Mouse (Mus musculus) kidney, postnatal 0 days (tissue): Measurements from ENCODE around the gene Pop4. TPM values are rescaled to one million over a fixed set of nuclear protein-coding genes. Genes with fewer than 3 reads are reported as not detected.

ENCODE experiments used
- ATAC-seq: fragments of 200-750 bp; cut with Nextera tagmentation; replicated peaks from 2 replicates; pipeline ENCODE4 v1.8.0; 2017; ENCODE audit warnings: low read depth, moderate number of reproducible peaks, moderate TSS enrichment, moderate library complexity; ENCODE audit not compliant: low FRiP score
- DNase-seq: peaks from one replicate; pipeline ENCODE4 v3.0.0-alpha.2; 2016; ENCODE audit warnings: low spot score
- H3K27ac ChIP-seq: fragments of 300-500 bp; sonication (generic); 2 replicates; pipeline ENCODE4 v1.5.1; 2014; ENCODE audit warnings: mild to moderate bottlenecking
- H3K27me3 ChIP-seq: fragments of 300-500 bp; sonication (generic); 2 replicates; pipeline ENCODE4 v1.6.1; 2014; ENCODE audit warnings: low read length, mixed read lengths; ENCODE audit not compliant: insufficient read depth
- H3K36me3 ChIP-seq: fragments of 300-500 bp; sonication (generic); 2 replicates; pipeline ENCODE4 v1.6.1; 2014; ENCODE audit warnings: low read length, mixed read lengths; ENCODE audit not compliant: insufficient read depth
- H3K4me1 ChIP-seq: fragments of 300-500 bp; sonication (generic); replicated peaks from 2 replicates; pipeline ENCODE4 v1.6.1; 2014; ENCODE audit warnings: antibody characterized with exemption, low read length, mixed read lengths; ENCODE audit not compliant: insufficient read depth
- H3K4me2 ChIP-seq: fragments of 300-500 bp; sonication (generic); 2 replicates; pipeline ENCODE4 v1.6.1; 2014; ENCODE audit warnings: mild to moderate bottlenecking, low read length, moderate library complexity, mixed read lengths
- H3K4me3 ChIP-seq: fragments of 300-500 bp; sonication (generic); replicated peaks from 2 replicates; pipeline ENCODE4 v1.5.1; 2014; ENCODE audit warnings: low read depth, low read length
- H3K9ac ChIP-seq: fragments of 300-500 bp; sonication (generic); 2 replicates; pipeline ENCODE4 v1.6.1; 2014; ENCODE audit warnings: low read depth, low read length
- H3K9me3 ChIP-seq: fragments of 300-500 bp; sonication (generic); replicated peaks from 2 replicates; pipeline ENCODE4 v1.6.1; 2016; ENCODE audit warnings: low read length, inconsistent platforms, mixed read lengths
- CTCF ChIP-seq: IDR thresholded peaks from 2 replicates; pipeline ENCODE4 v1.5.1; 2016; ENCODE audit warnings: antibody characterized with exemption, low read depth, mild to moderate bottlenecking, moderate library complexity
- WGBS: fragments of 180-500 bp; shearing (Covaris S2); extraction: QIAGEN DNeasy Blood & Tissue Kit; methylation state at CpG from one replicate; pipeline ENCODE4 v1.1.7; 2014; 5-methylcytosine and 5-hydroxymethylcytosine counted together
- polyA plus RNA-seq: library from polyadenylated mRNA; unstranded; fragments of >200 nt; fragmentation: Nextera tagmentation; extraction: Ambion mirVana; gene quantifications from 2 replicates; pipeline ENCODE4 v1.2.1, GENCODE M21; 2015

Pop4 gene
- polyA plus RNA-seq, 1 experiment from 2014 or later = 48.7 TPM

GRCm38 (mm10) chr7:38226226-38226625, 45.0 kb downstream of the Pop4 start:
- no peaks in the 10 kb centered on the region for H3K36me3 ChIP-seq
- no peaks in the 10 kb centered on the region for H3K9me3 ChIP-seq
- WGBS = 60% methylated on average over 2 of the region's 2 CpGs
- H3K27ac ChIP-seq = no peak overlapping the region
- no peak overlapping the region for H3K4me3 ChIP-seq
- no peak for TF ChIP-seq CTCF
- peaks cover 11% of the 10 kb centered on the region; the same call in 1 of the 2 replicates for H3K4me1 ChIP-seq
- no peak overlapping the region for H3K9ac ChIP-seq
- DNase-seq (no peak), ATAC-seq (no peak)
- peak overlapping the region; percentile 85; the same call in 1 of the 2 replicates for H3K4me2 ChIP-seq
- no peaks in the 10 kb centered on the region for H3K27me3 ChIP-seq

- no peaks in the 10 kb centered on the region for H3K9me3 ChIP-seq
- no peak overlapping the region for H3K27ac ChIP-seq
- peaks cover 11% of the 10 kb centered on the region; the same call in 1 of the 2 replicates for H3K4me1 ChIP-seq
- TF ChIP-seq CTCF = no peak
- no peak overlapping the region for H3K4me2 ChIP-seq
- 82% methylated on average over 13 of the region's 13 CpGs for WGBS
- H3K27me3 ChIP-seq = no peaks in the 10 kb centered on the region
- no peak overlapping the region for H3K9ac ChIP-seq
- no peak overlapping the region for H3K4me3 ChIP-seq
- H3K36me3 ChIP-seq = peaks cover 7% of the 10 kb centered on the region; the same call in 1 of the 2 replicates
- no peak for DNase-seq
- no peak for ATAC-seq
These were observed 46.5 kb downstream of the Pop4 start for GRCm38 (mm10) chr7:38224577-38225369.

- H3K4me2 ChIP-seq = no peak overlapping the region
- peaks cover 7% of the 10 kb centered on the region; the same call in 1 of the 2 replicates for H3K36me3 ChIP-seq
- ATAC-seq (no peak), DNase-seq (no peak)
- no peaks in the 10 kb centered on the region for H3K9me3 ChIP-seq
- no peaks in the 10 kb centered on the region for H3K27me3 ChIP-seq
- no peak overlapping the region for H3K4me3 ChIP-seq
- H3K4me1 ChIP-seq = 0 out of 2 replicates have a peak, but pooled peaks cover 4% of the 10 kb centered on the region
- TF ChIP-seq CTCF = no peak
- H3K9ac ChIP-seq = no peak overlapping the region
- 92% methylated on average over 7 of the region's 7 CpGs for WGBS
- H3K27ac ChIP-seq = no peak overlapping the region
These were observed 50.4 kb downstream of the Pop4 start for GRCm38 (mm10) chr7:38220866-38221265.

DNA sequence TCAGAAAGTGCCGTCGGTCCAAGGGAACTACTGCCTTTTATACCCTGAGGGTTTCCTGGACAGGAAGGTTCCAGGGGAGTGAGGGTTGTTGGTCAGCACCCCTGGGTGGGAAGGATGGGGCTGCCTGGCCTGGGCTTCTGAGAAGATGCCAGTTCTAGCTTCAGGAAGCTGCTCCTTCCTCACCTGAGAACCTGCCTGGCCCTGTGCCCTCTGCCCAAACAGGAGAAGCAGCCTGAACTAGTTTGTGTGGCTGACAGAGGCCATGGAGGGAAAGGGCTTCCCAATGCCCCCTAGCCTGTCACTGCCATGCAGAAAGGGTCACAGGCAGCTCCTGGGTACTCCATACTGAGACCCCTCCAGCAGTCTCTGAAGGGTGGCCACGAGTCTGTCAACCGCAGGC, 51.7 kb downstream of the Pop4 start:
- DNase-seq = no peak
- 93% methylated on average over 4 of the region's 4 CpGs for WGBS
- no peak for TF ChIP-seq CTCF
- Histone ChIP-seq H3K4me1 (no peaks in the 10 kb centered on the region), H3K27me3 (no peaks in the 10 kb centered on the region), H3K36me3 (peaks cover 7% of the 10 kb centered on the region; the same call in 1 of the 2 replicates), H3K9ac (no peak overlapping the region), H3K9me3 (no peaks in the 10 kb centered on the region), H3K4me3 (no peak overlapping the region), H3K4me2 (no peak overlapping the region), H3K27ac (no peak overlapping the region)
- ATAC-seq = no peak

DNA sequence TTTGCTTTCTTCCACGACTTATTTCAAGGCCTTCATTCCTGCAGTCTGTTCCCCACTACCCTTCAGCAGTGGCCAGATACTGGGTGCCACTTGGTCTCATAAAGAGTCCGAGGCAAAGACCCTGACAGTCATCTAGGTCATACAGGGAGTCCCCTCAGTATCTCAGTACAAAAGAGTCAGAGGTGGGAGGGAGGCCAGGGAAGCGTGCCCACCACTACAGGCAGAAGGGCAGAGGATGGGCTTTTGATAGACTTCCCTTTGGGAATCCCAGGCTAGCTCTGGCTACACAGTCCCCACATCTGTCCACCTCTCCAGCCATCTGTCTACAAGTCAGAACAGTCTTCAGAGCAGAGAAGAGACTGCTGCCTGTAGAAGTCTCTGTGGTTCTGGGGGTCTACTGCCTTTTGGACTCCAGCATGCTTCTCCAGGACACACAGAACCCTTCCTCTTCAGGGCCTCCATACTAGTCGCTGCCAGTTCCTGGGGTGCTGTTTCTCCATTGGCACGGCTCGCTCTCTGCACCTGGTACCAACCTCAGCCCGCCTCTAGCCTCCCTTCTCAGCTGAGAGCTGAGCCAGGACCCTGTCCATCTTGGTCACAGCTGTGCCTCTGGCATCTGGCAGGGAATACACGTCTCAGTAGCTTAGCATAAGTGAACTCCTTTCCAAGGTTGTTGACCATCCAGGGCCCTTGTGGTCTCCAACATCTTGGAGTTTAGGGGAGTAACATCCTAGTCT, 52.4 kb downstream of the Pop4 start:
- no peaks in the 10 kb centered on the region for H3K4me1 ChIP-seq
- H3K4me3 ChIP-seq = no peak overlapping the region
- H3K27me3 ChIP-seq = no peaks in the 10 kb centered on the region
- TF ChIP-seq CTCF = no peak
- H3K4me2 ChIP-seq = no peak overlapping the region
- no peak overlapping the region for H3K9ac ChIP-seq
- 77% methylated on average over 8 of the region's 8 CpGs for WGBS
- peaks cover 7% of the 10 kb centered on the region; the same call in 1 of the 2 replicates for H3K36me3 ChIP-seq
- H3K9me3 ChIP-seq = no peaks in the 10 kb centered on the region
- H3K27ac ChIP-seq = peak overlapping the region; percentile 75; the same call in 1 of the 2 replicates
- no peak for ATAC-seq
- DNase-seq = no peak

GRCm38 (mm10) chr7:38217417-38218171, 53.6 kb downstream of the Pop4 start:
- no peaks in the 10 kb centered on the region for H3K27me3 ChIP-seq
- no peaks in the 10 kb centered on the region for H3K4me1 ChIP-seq
- no peak overlapping the region for H3K4me3 ChIP-seq
- DNase-seq = peak; percentile 22
- 52% methylated on average over 5 of the region's 5 CpGs for WGBS
- H3K27ac ChIP-seq = peak overlapping the region; percentile 75
- H3K9me3 ChIP-seq = no peaks in the 10 kb centered on the region
- no peak overlapping the region for H3K9ac ChIP-seq
- peaks cover 7% of the 10 kb centered on the region; the same call in 1 of the 2 replicates for H3K36me3 ChIP-seq
- H3K4me2 ChIP-seq = no peak overlapping the region
- no peak for TF ChIP-seq CTCF
- ATAC-seq = peak; percentile 91
